Mouse (Mus musculus): ENCODE data around the gene Zfp747.

Zfp747 gene

GRCm38 (mm10) chr7:127325550-127325949 is 50.3 kb downstream of the Zfp747 start:
- DNase-seq: no peak

- DNase-seq: no peak
Observed at GRCm38 (mm10) chr7:127324944-127325343, 50.9 kb downstream of the Zfp747 start.
